Mouse (Mus musculus) hindbrain, embryonic 14.5 days (tissue): Measurements from ENCODE around the gene Rptn. TPM values are rescaled to one million over a fixed set of nuclear protein-coding genes. Genes with fewer than 3 reads are reported as not detected.

ENCODE experiments used
- ATAC-seq: fragments of 200-750 bp; cut with Nextera tagmentation; 2 replicates; pipeline ENCODE4 v1.8.0; 2017; ENCODE audit warnings: moderate number of reproducible peaks, mild to moderate bottlenecking, moderate TSS enrichment, moderate library complexity; ENCODE audit not compliant: low FRiP score
- DNase-seq: peaks from one replicate; pipeline ENCODE4 v3.0.0-alpha.2; 2015; ENCODE audit warnings: low spot score
- H3K27ac ChIP-seq: fragments of 300-500 bp; sonication (generic); 2 replicates; pipeline ENCODE4 v1.5.1; 2014; ENCODE audit warnings: mild to moderate bottlenecking, moderate library complexity
- H3K27me3 ChIP-seq: fragments of 300-500 bp; sonication (generic); 2 replicates; pipeline ENCODE4 v1.6.1; 2014; ENCODE audit warnings: mild to moderate bottlenecking, low read length, mixed read lengths; ENCODE audit not compliant: control insufficient read depth, insufficient read depth
- H3K36me3 ChIP-seq: fragments of 300-500 bp; sonication (generic); replicated peaks from 2 replicates; pipeline ENCODE4 v1.6.1; 2014; ENCODE audit not compliant: control insufficient read depth, insufficient read depth
- H3K4me1 ChIP-seq: fragments of 300-500 bp; sonication (generic); replicated peaks from 2 replicates; pipeline ENCODE4 v1.6.1; 2014; ENCODE audit warnings: antibody characterized with exemption, low read length, mixed read lengths; ENCODE audit not compliant: control insufficient read depth, insufficient read depth
- H3K4me2 ChIP-seq: fragments of 300-500 bp; sonication (generic); replicated peaks from 2 replicates; pipeline ENCODE4 v1.6.1; 2014; ENCODE audit warnings: mild to moderate bottlenecking, moderate library complexity
- H3K4me3 ChIP-seq: fragments of 300-500 bp; sonication (generic); replicated peaks from 2 replicates; pipeline ENCODE4 v1.5.1; 2014; ENCODE audit warnings: mild to moderate bottlenecking, low read length
- H3K9ac ChIP-seq: fragments of 300-500 bp; sonication (generic); 2 replicates; pipeline ENCODE4 v1.6.1; 2014
- H3K9me3 ChIP-seq: fragments of 300-500 bp; sonication (generic); 2 replicates; pipeline ENCODE4 v1.6.1; 2016; ENCODE audit warnings: low read length; ENCODE audit not compliant: control insufficient read depth
- WGBS: fragments of 180-500 bp; shearing (Covaris S2); extraction: QIAGEN DNeasy Blood & Tissue Kit; methylation state at CpG from one replicate; pipeline ENCODE4 v1.1.7; 2014; 5-methylcytosine and 5-hydroxymethylcytosine counted together
- polyA plus RNA-seq: library from polyadenylated mRNA; unstranded; fragments of >200 nt; fragmentation: Nextera tagmentation; extraction: Ambion mirVana; gene quantifications from 2 replicates; pipeline ENCODE4 v1.2.1, GENCODE M21; 2014

The Rptn gene
- not detected in 2 replicates for polyA plus RNA-seq

GRCm38 (mm10) chr3:93393366-93393765 is at the start of gene Rptn:
Gene Rptn (plus strand): TSS chr3:93393699.
- Histone ChIP-seq H3K4me2 (no peak within 1 kb of the TSS), H3K4me1 (no peaks in the 10 kb centered on the region), H3K9me3 (no peaks in the 10 kb centered on the region), H3K36me3 (no peaks in the 10 kb centered on the region), H3K4me3 (no peak within 1 kb of the TSS), H3K27me3 (no peaks in the 10 kb centered on the region), H3K9ac (no peak within 1 kb of the TSS), H3K27ac (no peak within 1 kb of the TSS)
- 84% methylated on average over 2 of the region's 2 CpGs for WGBS
- DNase-seq (no peak), ATAC-seq (no peak)

DNA sequence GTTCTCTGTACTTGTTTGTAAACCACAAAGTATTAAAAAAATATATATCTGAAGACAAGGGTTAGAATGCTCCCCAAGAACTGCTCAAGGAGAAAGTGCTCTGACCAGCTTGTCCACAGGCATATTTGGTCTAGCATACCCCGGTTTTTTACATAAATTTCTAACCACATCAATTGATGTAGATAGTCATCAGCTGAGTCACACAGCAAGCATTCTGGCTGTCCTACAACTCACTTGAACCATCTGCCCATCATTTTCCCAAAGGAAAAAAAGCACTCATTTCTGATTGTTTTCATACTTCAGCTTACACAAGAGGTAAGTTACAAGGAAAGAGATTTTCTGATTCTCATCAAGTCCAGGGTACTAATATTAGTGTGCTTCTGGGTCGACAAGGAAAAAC is 46.6 kb upstream of the Rptn start:
- no peaks in the 10 kb centered on the region for H3K27me3 ChIP-seq
- H3K4me1 ChIP-seq, result no peaks in the 10 kb centered on the region
- no peak overlapping the region for H3K4me2 ChIP-seq
- DNase-seq, result no peak
- no peaks in the 10 kb centered on the region for H3K9me3 ChIP-seq
- no peak overlapping the region for H3K27ac ChIP-seq
- H3K4me3 ChIP-seq, result no peak overlapping the region
- ATAC-seq, result no peak
- WGBS, result 87% methylated on average over 2 of the region's 2 CpGs
- no peak overlapping the region for H3K9ac ChIP-seq
- no peaks in the 10 kb centered on the region for H3K36me3 ChIP-seq

- 20% methylated on average over 7 of the region's 7 CpGs for WGBS
- no peak overlapping the region for H3K4me2 ChIP-seq
These were observed 33.5 kb upstream of the Rptn start for GRCm38 (mm10) chr3:93360045-93360444.

DNA sequence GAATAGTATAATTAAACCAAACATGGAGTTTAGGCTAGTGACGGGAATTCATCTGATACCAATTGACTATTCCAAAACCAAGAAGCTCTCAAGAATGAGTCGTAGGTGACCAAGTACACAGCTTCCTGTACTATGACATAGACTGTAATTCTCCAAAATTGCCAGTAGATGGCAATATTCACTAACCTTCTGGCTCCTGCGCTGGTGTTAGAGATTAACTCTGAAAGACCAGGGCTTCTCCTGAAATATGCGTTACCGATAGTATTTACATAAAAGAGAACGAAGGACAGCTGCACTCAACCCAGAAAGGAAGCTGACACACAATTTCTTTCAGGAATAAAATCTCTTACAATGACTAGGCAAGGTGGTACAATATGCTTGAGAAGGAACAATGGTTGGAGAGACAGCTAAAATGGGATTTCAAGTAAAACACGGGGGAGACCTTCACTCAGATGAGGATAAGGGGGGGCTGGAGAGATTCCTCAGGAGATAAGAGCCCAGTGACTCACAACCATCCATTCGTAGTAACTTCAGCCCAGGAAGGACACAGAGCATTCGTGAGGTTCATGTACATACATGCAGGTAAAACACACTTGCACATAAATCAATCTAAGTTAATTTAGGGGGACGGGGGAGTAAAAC is 31.4 kb upstream of the Rptn start:
- Histone ChIP-seq H3K9ac (peak overlapping the region; percentile 48; the same call in 1 of the 2 replicates), H3K27me3 (0 out of 2 replicates have a peak, but pooled peaks cover 4% of the 10 kb centered on the region), H3K4me1 (no peaks in the 10 kb centered on the region), H3K4me2 (peak overlapping the region; percentile 51), H3K4me3 (no peak overlapping the region; the same call in 1 of the 2 replicates), H3K36me3 (no peaks in the 10 kb centered on the region), H3K9me3 (no peaks in the 10 kb centered on the region), H3K27ac (no peak overlapping the region)
- 5% methylated on average over 10 of the region's 10 CpGs for WGBS
- DNase-seq (peak; percentile 88), ATAC-seq (peak; percentile 91)

More at GRCm38 (mm10) chr3:93360045-93360444, 33.5 kb upstream of the Rptn start:
- Histone ChIP-seq H3K27me3 (0 out of 2 replicates have a peak, but pooled peaks cover 4% of the 10 kb centered on the region), H3K9ac (no peak overlapping the region), H3K4me1 (no peaks in the 10 kb centered on the region), H3K27ac (no peak overlapping the region), H3K36me3 (no peaks in the 10 kb centered on the region), H3K4me3 (no peak overlapping the region), H3K9me3 (no peaks in the 10 kb centered on the region)
- peak; percentile 33 for DNase-seq
- ATAC-seq, result no peak

- H3K4me1 ChIP-seq, result no peaks in the 10 kb centered on the region
- H3K36me3 ChIP-seq, result no peaks in the 10 kb centered on the region
- no peak overlapping the region for H3K4me3 ChIP-seq
- H3K27ac ChIP-seq, result no peak overlapping the region
- H3K9ac ChIP-seq, result no peak overlapping the region
- DNase-seq (no peak), ATAC-seq (no peak)
- no peaks in the 10 kb centered on the region for H3K9me3 ChIP-seq
- 62% methylated on average over 3 of the region's 3 CpGs for WGBS
- 0 out of 2 replicates have a peak, but pooled peaks cover 4% of the 10 kb centered on the region for H3K27me3 ChIP-seq
- H3K4me2 ChIP-seq, result no peak overlapping the region
These were observed 26.4 kb upstream of the Rptn start for GRCm38 (mm10) chr3:93366966-93367575.

- Histone ChIP-seq H3K9ac (no peak overlapping the region), H3K9me3 (no peaks in the 10 kb centered on the region), H3K4me1 (no peaks in the 10 kb centered on the region), H3K4me3 (no peak overlapping the region), H3K36me3 (no peaks in the 10 kb centered on the region), H3K27ac (no peak overlapping the region), H3K4me2 (no peak overlapping the region), H3K27me3 (no peaks in the 10 kb centered on the region)
- WGBS, result 87% methylated on average over 1 of the region's 1 CpGs
- no peak for ATAC-seq
- DNase-seq, result no peak
These were observed 25.3 kb upstream of the Rptn start for GRCm38 (mm10) chr3:93368171-93368570.

GRCm38 (mm10) chr3:93373416-93373815 is 20.1 kb upstream of the Rptn start:
- Histone ChIP-seq H3K9me3 (no peaks in the 10 kb centered on the region), H3K9ac (no peak overlapping the region), H3K27me3 (no peaks in the 10 kb centered on the region), H3K4me1 (no peaks in the 10 kb centered on the region), H3K4me2 (no peak overlapping the region), H3K4me3 (no peak overlapping the region), H3K36me3 (no peaks in the 10 kb centered on the region), H3K27ac (no peak overlapping the region)
- ATAC-seq (no peak), DNase-seq (no peak)
- WGBS, result 80% methylated on average over 6 of the region's 6 CpGs

GRCm38 (mm10) chr3:93375196-93375595 is 18.3 kb upstream of the Rptn start:
- no peaks in the 10 kb centered on the region for H3K36me3 ChIP-seq
- no peak overlapping the region for H3K9ac ChIP-seq
- no peaks in the 10 kb centered on the region for H3K9me3 ChIP-seq
- DNase-seq (no peak), ATAC-seq (no peak)
- no peak overlapping the region for H3K27ac ChIP-seq
- H3K4me1 ChIP-seq, result no peaks in the 10 kb centered on the region
- WGBS, result 89% methylated on average over 1 of the region's 1 CpGs
- H3K4me3 ChIP-seq, result no peak overlapping the region
- H3K27me3 ChIP-seq, result no peaks in the 10 kb centered on the region
- H3K4me2 ChIP-seq, result no peak overlapping the region

- Histone ChIP-seq H3K9ac (no peak overlapping the region), H3K36me3 (no peaks in the 10 kb centered on the region), H3K4me1 (no peaks in the 10 kb centered on the region), H3K4me2 (no peak overlapping the region), H3K27me3 (no peaks in the 10 kb centered on the region), H3K27ac (no peak overlapping the region), H3K4me3 (no peak overlapping the region), H3K9me3 (no peaks in the 10 kb centered on the region)
- no peak for DNase-seq
- no peak for ATAC-seq
- 88% methylated on average over 5 of the region's 5 CpGs for WGBS
These were observed 17.9 kb upstream of the Rptn start for GRCm38 (mm10) chr3:93375601-93376000.
